Mouse (Mus musculus) G1E (cell line): ENCODE data around the gene Efna4. TPM values are rescaled to one million over a fixed set of nuclear protein-coding genes. Genes with fewer than 3 reads are reported as not detected.

Experiments used
- ATAC-seq: 2 replicates; pipeline ENCODE4 v1.8.0; 2016; ENCODE audit warnings: mild to moderate bottlenecking; ENCODE audit not compliant: insufficient number of reproducible peaks, poor library complexity, low FRiP score, severe bottlenecking; ENCODE audit errors: extremely low read depth
- DNase-seq: peaks from one replicate; pipeline ENCODE4 v3.0.0; 2012; ENCODE audit warnings: low spot score
- H3K27me3 ChIP-seq: 2 replicates; pipeline ENCODE4 v1.6.1; 2012; ENCODE audit warnings: mild to moderate bottlenecking, low read length, inconsistent platforms; ENCODE audit not compliant: insufficient read depth
- H3K36me3 ChIP-seq: replicated peaks from 2 replicates; pipeline ENCODE3; 2012; ENCODE audit warnings: mild to moderate bottlenecking, inconsistent platforms
- H3K4me1 ChIP-seq: 2 replicates; pipeline ENCODE4 v1.6.1; 2012; ENCODE audit warnings: low read depth, low read length, inconsistent platforms, mixed read lengths; ENCODE audit not compliant: insufficient read depth
- H3K4me3 ChIP-seq: 2 replicates; pipeline ENCODE4 v1.5.1; 2012; ENCODE audit warnings: low read depth, mild to moderate bottlenecking, inconsistent platforms, low read length, moderate library complexity, mixed read lengths
- H3K9me3 ChIP-seq: replicated peaks from 2 replicates; pipeline ENCODE4 v1.6.1; 2012; ENCODE audit warnings: inconsistent platforms
- CTCF ChIP-seq: IDR thresholded peaks from 2 replicates; pipeline ENCODE4 v1.5.1; 2012; ENCODE audit warnings: low read depth, low read length, inconsistent platforms, mixed read lengths
- GATA1 ChIP-seq: IDR thresholded peaks from 2 replicates; pipeline ENCODE4 v1.6.1; 2012; ENCODE audit warnings: borderline replicate concordance, low read length, inconsistent platforms, mixed read lengths
- GATA2 ChIP-seq: IDR thresholded peaks from 2 replicates; pipeline ENCODE4 v1.6.1; 2012; ENCODE audit warnings: low read depth, low read length, inconsistent platforms, borderline replicate concordance
- POLR2AphosphoS5 ChIP-seq: IDR thresholded peaks from 2 replicates; pipeline ENCODE4 v1.6.1; 2012; ENCODE audit warnings: low read depth, low read length, inconsistent platforms; ENCODE audit not compliant: insufficient replicate concordance
- TAL1 ChIP-seq: conservative IDR thresholded peaks from 2 replicates; pipeline ENCODE4 v1.6.1; 2012; ENCODE audit warnings: low read depth, low read length, inconsistent platforms, mixed read lengths
- polyA plus RNA-seq: library from polyadenylated mRNA; stranded (reverse); fragments of >175 nt; gene quantifications from 2 replicates; pipeline ENCODE4 v1.2.3, GENCODE M21; 2012
- total RNA-seq, 2 experiments: library from RNA; stranded (forward) in 1 of 2; stranded (reverse) in 1 of 2; fragments of 200-1000 nt in 1 of 2; fragments of >200 nt in 1 of 2; fragmentation: Nextera tagmentation in 1 of 2; gene quantifications; 2 replicates each; pipeline ENCODE4 v1.2.3; 2014 to 2017

Gene Efna4
- total RNA-seq (2014; fragmentation: Nextera tagmentation) (not detected in 2 replicates), total RNA-seq (2017) (0.12 TPM in 1 of 2 replicates, not detected in the other), polyA plus RNA-seq (not detected in 2 replicates)

DNA sequence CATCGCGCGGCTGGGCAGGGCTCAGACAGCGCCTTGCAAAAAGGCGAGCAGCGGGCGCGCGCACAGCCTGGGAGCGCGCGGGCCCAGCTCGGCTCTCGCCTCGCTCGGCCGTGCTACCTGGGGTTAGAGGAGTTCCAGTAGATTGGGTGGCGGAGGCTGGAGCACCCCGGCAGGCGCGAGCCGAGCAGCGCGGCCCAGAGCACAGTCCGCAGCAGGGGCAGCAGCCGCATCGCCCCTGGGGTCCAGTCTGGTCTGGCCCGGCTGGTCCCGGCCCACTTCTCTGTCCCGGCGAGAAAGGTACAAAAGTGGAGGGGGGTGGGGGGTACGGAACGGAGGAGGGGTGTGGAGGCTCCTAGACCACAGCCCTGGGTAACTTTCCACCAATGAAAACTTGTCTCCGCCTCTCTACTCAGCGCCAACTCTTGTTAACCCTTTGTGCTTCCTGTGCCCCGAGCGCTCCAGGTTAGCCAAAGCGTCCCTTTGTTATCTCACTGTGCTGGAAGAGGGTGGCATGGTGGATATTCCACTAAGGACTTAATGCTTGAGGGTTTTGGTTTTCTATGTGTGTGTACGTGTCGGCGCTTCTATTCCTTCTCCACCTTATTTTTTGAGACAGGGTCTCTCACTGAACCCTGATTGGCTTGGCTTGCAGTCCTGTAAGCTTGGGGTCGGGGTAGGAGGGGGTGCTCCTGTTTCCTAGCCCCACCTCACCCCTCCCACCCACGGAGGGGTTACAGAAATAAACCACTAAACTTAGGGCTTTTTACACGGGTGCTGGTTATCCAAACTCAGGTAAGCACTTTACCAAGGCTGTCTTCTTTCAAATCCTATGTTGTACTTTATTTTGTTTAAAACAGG, at the start of gene Efna4:
Gene Efna4 (minus strand): TSS at position 308 of the 858 bp plus-strand sequence.
- DNase-seq (no peak), ATAC-seq (no peak)
- Histone ChIP-seq H3K27me3 (peaks cover 77% of the 10 kb centered on the region), H3K4me1 (peaks cover 15% of the 10 kb centered on the region), H3K36me3 (no peaks in the 10 kb centered on the region), H3K9me3 (no peaks in the 10 kb centered on the region), H3K4me3 (peak within 1 kb of the TSS; percentile 56; the same call in 1 of the 2 replicates)
- TF ChIP-seq POLR2AphosphoS5 = no peak
- TF ChIP-seq TAL1 = no peak
- no peak for TF ChIP-seq GATA1
- TF ChIP-seq GATA2 = no peak
- TF ChIP-seq CTCF = no peak

DNA sequence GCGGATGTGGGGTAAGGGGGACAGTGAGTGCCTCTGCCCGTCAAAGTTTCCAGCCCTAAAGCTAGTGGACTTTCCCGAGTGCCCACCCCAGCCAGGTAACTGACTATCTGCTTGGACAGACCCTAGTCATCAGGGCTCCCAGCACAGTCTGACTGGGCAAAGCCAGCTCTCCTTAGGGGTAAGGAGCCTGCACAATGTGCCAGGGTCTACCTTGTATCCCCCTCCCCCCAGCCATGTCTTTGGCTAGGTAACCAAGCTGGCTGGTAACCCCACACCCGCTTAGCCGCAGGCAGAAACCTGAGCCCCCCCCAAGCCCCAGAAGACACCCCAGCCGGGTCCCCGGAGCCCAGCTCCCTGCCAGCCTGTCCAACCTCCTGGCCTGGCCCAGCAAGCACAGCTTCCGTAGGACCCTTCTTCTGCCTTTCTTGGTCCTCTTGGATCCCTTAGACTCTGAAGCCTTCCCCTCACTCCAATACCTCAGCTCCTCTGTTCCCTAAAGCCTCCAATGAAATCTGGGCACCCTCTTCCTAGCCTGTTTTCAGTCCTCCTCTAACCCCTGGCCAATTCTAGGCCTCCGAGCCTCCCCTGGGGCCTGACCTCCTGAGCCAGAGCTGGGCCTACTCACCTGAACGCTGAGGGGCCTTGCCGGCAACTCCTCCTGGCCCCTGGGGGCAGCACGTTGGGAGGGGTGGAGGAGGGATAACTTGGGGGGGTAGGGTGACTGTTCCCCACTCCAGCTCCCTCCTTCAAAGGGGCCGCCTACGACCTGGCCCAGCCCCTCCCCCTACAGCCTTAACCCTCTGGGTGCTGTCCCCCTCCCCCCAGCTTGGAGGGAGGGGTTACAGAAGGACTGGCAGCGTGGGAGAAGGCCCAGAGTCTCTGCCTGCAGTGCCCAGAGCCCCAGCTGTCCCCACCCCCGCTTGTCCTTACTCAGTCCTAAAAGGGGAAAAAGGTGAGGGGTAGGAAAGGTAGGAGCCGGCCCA, 48.9 kb upstream of the Efna4 start:
- DNase-seq = no peak
- no peak for ATAC-seq
- Histone ChIP-seq H3K9me3 (no peaks in the 10 kb centered on the region), H3K4me3 (peak overlapping the region; percentile 64), H3K27me3 (no peaks in the 10 kb centered on the region), H3K4me1 (peaks cover 98% of the 10 kb centered on the region), H3K36me3 (peaks cover 94% of the 10 kb centered on the region)
- TF ChIP-seq GATA2 (no peak), GATA1 (no peak), CTCF (no peak), TAL1 (no peak), POLR2AphosphoS5 (no peak)

DNA sequence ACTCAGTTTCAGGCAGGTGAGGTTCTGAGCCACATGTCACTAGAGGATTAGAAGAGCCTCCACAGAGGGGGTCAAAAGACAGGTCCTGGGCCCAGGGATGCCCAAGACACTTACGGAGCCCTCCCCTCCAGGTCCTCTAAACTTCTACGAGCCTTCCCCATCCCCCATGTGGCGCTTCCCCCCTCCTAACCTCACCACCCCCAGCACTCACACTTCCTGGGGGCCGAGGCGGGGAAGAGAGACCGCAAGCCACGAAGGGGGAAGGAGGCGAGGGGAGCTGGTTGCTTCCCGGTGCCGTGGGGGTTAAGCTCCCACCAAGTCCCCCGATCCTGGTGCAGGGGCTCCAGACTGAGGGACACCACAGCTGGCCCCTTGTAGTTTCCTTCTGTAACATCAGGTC, 47.6 kb upstream of the Efna4 start:
- peaks cover 98% of the 10 kb centered on the region for H3K36me3 ChIP-seq
- H3K9me3 ChIP-seq = no peaks in the 10 kb centered on the region
- H3K4me3 ChIP-seq = peak overlapping the region; percentile 64; the same call in 1 of the 2 replicates
- H3K27me3 ChIP-seq = no peaks in the 10 kb centered on the region
- ATAC-seq (peak; percentile 38; the same call in 1 of the 2 replicates), DNase-seq (no peak)
- no peak for TF ChIP-seq CTCF
- TF ChIP-seq GATA2 = no peak
- H3K4me1 ChIP-seq = peaks cover 91% of the 10 kb centered on the region

DNA sequence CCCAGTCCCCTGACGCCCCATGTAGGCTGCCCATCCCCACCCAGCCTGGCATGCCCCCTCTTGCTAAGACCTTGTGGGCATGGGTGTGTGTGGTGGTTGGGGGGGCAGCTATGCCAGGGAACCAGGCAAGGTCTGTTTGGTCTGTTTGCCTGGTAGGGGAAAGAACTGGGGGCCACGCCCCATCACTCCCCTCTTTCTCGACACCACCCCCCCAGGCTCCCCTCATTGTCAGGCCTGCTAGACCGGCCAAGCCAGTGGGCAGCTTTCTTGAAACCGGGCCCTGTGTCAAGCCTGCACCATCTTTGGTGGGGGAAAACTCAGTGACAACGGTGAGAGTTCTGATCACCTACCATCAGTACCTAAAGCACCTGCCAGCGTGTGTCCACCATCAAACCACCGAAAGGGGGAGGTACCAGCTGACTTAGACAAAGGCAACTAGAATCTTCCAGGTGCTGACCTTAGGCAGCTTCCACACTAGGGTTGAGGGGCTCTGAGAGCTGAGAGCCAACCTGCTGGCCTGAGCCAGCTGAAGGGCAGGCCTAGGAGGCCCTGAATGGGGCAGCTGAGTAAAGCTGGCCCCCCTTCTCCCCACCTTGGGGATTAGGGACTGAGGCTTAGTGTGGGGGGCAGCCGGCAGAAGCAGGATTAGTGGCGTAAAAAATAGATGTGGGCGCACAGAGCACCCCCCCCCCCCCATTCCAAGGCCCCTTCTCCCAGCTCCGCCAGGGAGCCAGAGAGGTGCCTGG, 46.7 kb upstream of the Efna4 start:
- Histone ChIP-seq H3K27me3 (no peaks in the 10 kb centered on the region), H3K36me3 (peaks cover 98% of the 10 kb centered on the region), H3K4me1 (peaks cover 85% of the 10 kb centered on the region), H3K4me3 (peak overlapping the region; percentile 64; the same call in 1 of the 2 replicates), H3K9me3 (no peaks in the 10 kb centered on the region)
- no peak for TF ChIP-seq GATA2
- DNase-seq = no peak
- ATAC-seq = no peak

DNA sequence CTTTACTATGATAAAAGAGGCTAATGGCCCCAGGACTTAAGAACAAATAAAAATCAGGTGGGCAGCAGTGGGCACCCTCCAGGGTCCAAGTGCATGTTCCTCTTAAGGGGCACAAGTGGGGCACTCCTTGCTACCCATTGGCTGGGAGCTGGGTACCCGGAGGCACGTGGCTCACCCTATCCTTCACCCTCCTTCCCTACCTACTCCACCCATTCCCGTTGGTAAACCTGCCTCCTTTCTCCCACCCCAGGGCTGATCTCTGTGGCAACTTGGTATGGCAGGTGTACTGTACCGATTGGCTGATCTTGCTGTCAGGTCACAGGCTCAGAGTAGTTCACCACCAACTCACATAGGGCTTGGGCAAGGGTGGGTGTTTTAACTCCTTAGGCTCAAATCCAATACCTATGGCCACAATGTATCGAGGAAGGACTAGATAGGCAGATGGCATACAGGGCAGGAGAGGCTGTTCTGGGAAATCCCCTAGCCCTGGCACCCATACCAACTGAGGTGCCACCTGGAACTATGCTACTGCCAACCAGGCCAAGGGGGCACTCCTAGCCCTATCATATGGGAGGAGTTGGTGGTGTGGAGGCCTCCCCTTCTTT, 45.9 kb upstream of the Efna4 start:
- peaks cover 84% of the 10 kb centered on the region for H3K4me1 ChIP-seq
- DNase-seq = no peak
- no peaks in the 10 kb centered on the region for H3K27me3 ChIP-seq
- no peaks in the 10 kb centered on the region for H3K9me3 ChIP-seq
- TF ChIP-seq TAL1 = no peak
- no peak for ATAC-seq
- no peak overlapping the region for H3K4me3 ChIP-seq
- peaks cover 100% of the 10 kb centered on the region for H3K36me3 ChIP-seq
